Mouse (Mus musculus): ENCODE measurements at regions not wholly inside any gene's neighbourhood (a gene's known extent, or its start where the extent isn't known, plus 50 kb on each side); places are given as distances from the start of the nearest gene placed in this dataset.

- TF ChIP-seq CTCF (IDR thresholded peaks at IDR 0.05; ENCODE audit: low read depth), result no peak
- no peak for TF ChIP-seq EP300 (optimal IDR thresholded peaks at IDR 0.05)
These were observed 296.4 kb upstream of the Fign start for GRCm38 (mm10) chr2:64394199-64394598.
